Mouse (Mus musculus): ENCODE data around the gene Dnajc27.

Dnajc27 gene

DNA sequence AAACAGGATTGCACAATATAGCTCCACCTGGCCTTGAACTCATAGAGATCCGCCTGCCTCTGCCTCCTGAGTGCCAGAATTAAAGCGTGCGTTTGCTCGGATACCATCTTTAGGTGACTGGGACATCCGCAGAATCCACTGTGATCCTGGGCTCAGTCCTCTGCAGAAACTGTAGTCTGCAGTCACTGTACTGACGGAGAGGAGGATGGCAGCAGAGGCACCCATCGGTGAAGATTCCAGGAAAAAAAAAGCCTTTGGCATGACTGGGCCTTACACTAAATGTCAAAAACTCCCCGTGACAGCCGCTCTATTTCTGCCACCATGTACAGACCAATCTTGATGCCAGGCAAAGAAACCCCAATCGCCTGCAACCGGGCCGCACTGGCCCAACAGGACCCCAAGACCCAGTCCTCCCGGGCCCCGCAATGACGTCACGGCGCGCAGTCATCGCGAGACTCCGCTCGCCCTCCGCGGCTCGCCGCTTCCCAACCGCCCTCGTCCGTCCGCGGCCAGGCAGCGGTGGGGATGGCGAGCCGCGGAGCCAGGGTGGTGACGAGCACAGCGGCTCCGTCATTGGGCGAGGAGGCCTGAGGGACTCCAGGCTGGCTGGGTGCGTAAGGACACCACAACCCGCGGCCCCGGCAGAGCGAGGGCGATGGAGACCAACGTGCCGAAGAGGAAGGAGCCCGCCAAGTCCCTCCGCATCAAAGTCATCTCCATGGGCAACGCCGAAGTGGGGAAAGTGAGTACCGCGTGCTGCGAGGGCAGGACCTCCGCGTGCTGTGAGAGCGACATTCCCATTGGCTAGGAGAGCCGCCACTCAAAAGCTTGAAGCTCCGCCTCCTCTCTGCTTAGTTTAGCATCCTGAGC is at the start of gene Dnajc27:
Gene Dnajc27, plus strand, starts transcription at position 452 of the 870 bp plus-strand sequence.
- peak; percentile 94 for DNase-seq (ENCODE audit: low spot score)

DNA sequence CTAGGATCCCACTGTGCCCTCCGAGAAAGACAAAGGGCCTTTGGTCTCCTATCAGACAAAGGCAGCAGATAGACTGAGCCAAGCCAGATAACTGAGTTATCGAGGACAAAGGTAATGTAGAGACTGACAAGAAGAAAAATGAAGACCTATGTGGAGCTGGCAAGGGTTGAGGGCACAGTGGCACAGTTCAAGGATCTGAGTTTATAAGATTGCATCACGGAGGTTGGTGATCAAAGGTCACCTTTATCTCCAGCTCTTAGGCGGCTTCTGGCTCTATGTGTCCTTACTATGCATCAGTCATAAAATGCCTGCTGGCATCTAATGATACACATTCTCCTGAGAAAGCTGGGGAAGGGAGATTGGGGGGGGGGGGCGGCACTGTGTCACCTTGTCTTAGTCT is 46.2 kb upstream of the Dnajc27 start:
- DNase-seq (ENCODE audit: low spot score), result no peak

DNA sequence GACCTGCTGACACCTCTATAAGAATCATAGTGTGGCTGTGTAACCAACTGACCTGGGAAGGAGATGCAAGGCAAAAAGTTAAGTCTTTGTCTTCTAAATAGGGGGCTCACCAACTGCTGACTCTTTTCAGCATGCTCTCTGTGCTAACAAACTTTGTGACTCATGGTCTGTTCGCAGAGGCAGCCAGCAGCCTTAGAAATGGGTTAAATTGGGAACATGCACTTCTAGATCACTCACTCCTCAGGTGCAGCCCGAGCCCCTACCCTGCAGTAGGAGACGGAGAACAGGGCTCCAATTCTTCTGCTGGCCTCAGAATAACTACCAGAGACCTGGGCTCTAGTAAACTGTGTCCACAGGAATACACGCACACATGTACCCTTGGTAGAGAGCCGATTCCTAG is 44.9 kb upstream of the Dnajc27 start:
- DNase-seq (ENCODE audit: low spot score), result no peak

DNA sequence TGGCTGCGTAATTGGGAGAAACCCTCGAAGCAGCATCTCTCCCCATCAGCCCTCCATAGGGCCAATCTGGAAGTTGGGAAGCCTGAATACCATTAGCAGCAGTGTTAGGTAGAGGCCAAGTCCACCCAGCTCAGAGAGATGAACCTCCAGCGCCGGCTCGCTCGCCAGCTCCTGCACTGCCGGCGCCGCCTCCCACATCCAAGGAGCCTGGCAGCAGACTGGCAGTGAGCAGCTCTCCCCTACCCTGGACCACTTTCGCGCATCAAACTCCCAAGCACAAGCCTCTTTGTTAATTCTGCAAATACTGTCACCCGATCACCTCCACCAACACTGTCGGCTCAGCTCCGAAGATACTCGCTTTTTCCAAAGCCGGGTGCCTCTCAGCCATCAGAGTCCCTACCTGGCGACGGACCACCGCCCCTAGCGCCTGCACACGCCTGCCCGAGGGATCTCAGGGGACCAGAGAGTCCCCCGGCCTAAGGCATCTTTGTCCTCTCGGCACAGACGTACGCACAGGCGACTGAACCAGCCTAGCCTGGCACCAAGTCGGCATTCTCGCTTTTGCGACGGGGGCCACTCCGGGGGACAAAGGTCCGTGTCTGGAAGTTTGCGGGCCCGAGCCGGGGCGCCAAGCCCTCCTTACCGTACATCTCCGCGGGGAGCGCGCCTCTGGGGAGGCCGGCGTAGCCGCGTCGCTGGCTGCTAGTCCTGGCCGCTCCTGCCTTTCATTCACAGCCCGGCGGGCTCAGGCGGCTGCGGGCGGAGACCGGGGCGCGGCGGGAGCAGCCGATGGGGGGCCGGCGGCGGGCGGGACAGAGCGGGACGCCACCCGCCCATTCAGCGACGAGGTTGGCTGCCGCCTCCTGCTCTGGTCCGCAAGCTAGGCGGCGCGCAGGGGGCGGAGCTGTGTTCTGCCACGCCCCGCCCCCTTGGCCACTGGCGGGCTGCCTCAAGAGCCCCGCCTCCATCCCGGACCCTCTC is 44.0 kb upstream of the Dnajc27 start, which contains the start of gene Efr3b:
Gene Efr3b, minus strand, starts transcription at position 855 of the 981 bp plus-strand sequence.
- DNase-seq (ENCODE audit: low spot score), result peak; percentile 20

DNA sequence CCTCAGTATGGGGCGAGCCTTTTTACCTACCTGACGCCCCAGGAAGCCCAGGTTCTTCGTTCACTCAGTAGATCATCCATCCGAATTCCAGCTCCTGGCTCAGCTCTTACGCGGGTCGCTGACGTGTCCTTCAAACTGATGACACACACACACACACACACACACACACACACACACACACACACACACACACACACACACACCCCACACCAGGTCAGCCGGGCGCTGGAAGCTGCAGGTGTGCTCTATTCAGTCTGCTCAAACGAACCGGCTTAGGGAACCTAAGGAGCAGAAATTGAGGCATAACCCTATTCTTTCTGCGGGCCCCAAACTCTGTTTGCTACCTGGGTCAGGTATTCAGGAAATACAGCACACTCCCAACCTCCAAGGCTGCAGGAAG is 43.3 kb upstream of the Dnajc27 start:
- no peak for DNase-seq (ENCODE audit: low spot score)

DNA sequence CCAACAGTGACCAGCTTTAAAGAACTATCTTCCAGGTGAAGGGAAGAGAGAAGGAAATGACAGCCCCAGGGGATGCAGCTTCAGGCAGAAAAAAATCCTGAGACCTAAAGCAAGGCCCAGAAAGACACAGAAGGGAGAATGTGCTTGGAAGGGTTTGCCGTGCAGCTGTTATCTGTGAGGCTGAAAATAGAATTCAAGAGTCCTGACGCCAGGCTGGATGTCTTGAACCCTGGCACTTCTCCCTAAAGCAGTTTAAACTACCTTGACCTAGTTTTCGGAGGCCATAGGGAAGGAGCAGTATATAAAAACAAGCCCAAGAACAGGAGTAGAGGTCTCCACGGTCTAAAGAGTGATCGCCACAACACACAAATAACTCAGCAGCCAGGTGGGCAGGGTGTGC is 40.0 kb upstream of the Dnajc27 start:
- DNase-seq (ENCODE audit: low spot score), result no peak

DNA sequence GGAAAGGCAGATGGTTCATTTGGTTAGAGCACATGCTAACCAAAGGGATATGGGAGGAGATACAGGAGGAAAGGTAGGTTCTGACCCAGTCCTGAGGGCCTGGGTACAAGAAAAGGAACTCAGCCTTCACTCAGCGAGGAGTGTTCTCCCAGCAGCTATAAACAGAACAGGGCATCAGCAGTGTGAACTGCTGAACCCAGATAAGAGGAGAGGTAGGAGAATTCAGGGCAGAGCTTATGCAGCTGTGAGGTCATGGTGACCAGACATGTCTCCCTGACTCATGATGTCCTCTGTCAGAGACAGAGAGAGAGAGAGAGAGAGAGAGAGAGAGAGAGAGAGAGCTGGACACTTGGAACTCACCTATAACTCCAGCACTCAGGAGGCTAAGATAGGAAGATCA is 36.4 kb upstream of the Dnajc27 start:
- no peak for DNase-seq (ENCODE audit: low spot score)

DNA sequence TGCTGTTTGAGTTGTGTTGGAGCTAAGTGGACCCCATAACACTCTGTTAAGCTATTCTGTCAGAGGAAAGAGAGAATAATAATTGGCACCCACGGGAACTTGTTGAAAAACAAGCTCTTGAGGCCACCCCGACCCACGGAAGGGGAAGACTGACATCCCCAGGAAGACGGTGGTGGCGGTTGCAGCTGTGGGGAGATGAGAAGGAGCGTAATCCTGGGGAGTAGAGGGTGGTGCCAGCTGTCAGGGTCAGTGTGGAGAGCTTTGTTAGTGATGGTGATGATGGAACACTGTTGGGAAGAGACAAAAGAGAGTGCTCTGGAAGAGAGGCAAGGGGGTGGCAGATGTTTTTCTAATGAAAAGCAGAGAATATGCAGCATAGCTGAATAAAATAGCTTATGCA is 34.4 kb upstream of the Dnajc27 start:
- no peak for DNase-seq (ENCODE audit: low spot score)

DNA sequence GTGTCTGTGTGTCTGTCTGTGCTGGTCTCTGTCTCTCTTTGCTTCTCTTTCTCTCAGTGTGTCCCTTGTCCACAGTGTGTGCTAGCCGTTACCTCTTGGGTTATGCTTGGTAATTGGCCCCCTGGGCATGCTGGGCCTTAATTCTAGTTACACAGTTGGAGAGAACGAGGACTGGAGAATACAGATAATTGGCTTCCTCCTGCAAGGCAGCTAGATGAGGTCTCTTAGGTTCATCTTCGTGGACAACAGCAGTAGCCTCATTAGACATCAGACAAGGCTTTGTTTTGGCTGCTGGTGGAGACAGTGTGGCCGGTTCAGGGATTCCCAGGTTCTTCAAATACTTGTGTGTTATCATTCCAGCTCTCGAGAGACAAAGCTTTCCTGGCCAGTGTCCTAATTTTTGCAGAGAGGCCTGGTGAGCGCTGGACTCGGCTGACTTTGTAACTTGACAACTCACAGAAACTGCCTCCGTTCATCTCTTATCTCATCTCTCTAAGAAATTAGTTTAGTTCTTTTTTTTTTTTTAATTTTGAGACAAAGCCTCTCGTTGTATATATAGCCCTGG is 31.4 kb upstream of the Dnajc27 start:
- no peak for DNase-seq (ENCODE audit: low spot score)

DNA sequence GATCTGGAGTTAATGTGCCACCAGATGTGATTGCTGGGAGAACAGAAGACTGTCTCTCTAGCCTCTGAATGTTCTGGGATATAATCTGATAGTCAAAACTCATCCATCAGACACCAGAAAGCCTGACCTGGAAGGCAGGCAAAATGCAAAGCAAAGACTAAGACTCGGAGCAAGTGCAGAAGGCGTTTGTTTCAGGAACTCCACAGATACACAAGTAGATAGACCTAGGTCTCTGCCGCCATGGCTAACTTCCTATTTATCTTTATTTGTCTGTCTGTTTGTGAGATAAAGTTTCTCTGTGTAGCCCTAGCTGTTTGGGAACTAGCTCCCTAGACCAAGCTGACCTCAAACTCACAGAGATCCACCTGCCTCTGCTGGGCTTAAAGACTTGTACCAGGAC is 28.7 kb upstream of the Dnajc27 start:
- DNase-seq (ENCODE audit: low spot score), result no peak

DNA sequence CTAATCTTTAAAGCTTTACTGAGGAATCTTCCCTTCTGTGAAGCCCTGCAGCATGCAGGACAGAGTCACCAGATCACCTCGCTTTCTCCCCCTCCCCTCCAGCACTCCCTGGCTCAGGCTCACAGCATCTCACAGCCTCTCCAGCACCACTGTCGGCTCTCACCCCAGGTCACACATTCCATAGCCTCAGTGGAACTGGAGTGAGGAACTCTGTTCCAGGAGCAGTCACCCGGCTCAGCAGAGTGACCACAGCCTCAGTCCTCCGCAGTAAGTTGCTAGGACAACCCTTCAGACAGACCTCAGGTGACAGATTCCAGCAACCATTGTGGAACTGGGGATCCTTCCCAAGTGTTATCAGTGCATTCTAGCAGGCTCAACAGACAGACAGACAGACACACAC is 27.5 kb upstream of the Dnajc27 start:
- DNase-seq (ENCODE audit: low spot score), result no peak

DNA sequence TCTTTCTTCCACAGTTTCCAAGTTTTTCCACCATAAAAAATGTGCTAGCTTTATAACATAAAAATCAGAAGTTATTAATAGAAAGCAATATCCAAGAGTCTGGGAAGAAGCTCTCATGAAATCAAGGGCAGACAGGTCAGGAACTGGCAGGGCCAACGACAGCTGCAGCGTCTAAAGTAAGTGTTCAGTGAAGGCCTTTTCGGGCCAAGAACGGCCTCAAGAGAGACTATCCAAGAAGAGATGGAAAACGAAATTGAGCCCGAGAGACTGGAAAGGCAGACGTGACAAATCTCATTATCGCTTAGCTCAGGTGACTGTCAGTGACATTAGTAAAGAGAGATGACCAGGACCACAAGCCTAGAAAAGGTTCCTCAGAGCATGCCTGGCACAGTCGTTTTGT is 24.1 kb upstream of the Dnajc27 start:
- DNase-seq (ENCODE audit: low spot score), result no peak

DNA sequence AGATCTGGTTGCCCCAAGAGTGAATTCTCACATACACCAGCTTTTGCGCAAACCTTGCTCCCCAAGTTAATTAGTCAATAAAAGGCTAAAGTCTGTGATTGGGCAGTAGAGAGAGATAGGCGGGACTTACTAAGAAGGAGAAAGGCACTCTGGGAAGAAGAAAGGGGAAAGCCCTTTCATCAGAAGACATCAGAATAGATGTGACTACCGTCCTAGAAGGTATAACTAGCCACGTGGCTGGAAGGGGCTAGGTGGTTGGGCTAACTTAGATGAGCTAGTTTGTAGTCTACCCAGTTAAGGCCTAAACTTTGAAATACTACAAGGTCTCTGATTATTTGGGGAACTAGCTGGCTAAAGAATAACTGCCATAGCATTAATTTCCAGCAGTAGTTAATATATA is 22.7 kb upstream of the Dnajc27 start:
- no peak for DNase-seq (ENCODE audit: low spot score)

DNA sequence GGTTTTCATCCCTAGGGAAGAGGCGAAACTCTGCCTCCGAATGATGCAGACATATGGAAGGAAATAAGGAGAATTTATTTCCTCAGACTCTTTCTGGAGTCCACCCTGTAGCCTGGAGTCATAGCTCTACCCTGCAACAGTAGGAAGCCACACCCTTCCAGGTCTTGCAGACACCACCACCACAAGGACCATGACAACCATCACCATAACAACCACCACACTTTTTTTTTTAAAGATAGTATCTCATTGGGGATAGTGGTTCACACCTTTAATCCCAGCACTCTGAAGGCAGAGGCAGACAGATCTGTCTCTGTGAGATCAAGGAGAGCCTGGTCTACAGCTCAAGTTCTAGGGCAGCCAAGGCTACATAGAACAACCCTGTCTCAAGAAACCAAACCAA is 16.9 kb upstream of the Dnajc27 start:
- DNase-seq (ENCODE audit: low spot score), result no peak

DNA sequence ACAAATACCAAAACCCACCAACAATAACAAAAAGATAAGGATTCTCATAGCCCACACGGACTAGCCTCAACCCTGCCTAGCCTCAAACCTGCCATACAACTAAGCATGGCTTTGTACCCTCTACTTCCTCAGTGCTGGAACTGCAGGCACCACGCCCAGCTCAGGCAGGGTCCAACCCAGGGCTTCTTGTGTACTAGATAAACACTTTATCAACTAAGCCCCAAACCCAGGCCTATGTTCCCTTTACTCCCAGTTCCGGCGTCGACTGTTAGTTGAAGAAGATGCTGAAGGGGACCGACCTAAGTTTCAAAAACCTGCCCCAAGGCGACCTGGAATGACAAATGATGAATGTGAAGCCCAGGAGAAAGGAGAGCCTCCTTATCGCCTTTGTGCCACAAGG is 16.4 kb upstream of the Dnajc27 start:
- DNase-seq (ENCODE audit: low spot score), result no peak

DNA sequence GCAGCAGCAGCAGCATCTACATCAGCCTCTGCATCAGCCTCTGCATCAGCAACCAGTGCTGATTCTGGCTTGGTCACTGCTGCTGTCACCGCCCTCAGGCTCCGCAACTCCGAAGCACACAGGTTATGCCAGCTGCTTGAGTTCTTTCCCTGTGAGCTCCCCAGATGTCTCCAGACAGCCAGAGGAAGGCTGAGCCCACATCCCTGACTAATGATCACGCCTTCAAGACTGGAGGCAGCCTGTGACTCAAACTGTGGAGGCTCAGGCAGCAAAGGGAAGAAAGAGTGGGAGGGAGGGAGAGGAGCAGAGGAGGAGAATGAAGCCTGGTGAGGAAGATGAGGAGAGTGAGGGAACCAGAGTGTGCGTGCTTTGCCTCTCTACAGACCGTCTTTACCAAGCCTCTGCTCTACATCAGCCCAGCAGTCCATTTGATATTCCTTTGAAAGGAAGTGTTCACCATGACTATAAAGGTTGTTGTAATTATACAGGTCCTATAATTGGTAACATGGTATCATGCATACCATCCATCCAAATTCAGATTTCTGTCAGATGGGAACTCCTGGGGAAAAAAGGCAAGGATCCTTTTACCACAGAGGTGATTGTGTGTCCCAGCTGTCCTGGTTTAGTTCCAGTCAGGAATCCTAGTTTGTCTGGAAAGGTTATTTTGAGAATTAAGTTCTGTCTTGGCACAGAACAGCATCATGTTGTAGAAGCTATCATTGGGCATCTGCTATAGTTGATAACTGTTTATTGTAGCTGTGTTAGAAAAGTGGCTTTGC is 15.5 kb upstream of the Dnajc27 start:
- no peak for DNase-seq (ENCODE audit: low spot score)

DNA sequence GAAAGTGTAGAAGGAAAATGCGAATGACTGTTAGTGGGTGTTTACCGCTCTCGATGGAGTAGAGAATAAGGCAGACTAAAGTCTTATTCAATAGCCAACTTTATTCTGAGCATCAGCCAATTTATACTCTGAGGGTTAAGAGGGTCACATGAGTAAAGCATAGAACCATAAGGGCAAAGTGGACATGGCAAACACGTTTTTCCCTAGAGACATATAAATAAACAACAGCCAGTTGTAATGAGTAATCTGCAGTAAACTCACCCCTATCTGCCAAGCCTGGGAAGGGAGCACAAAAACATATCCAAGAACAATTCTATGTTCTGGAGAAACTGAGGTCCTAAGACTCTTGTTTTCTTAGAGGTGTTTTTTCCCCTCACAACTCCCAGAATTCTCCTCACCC is 13.8 kb upstream of the Dnajc27 start:
- DNase-seq (ENCODE audit: low spot score), result no peak

DNA sequence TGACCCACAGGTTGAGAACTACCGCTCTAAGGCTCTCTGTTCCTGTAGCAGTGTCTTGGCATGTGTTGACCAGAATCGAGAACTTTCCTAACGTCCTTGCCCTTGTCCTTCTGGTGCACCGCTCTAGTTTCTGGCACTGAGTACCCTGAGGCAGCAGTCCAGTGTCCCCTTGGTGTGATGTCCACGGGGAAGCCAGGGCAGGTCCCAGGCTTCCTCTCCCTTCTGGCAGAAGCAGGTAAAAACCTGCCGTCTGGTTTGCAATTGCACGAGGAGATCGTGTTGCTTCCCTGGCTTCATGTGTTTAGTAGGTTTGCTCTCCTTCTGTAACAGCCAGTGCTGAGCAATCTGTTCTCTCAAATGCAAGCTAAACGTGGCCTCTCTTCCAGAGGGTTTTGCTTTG is 10.7 kb upstream of the Dnajc27 start:
- DNase-seq (ENCODE audit: low spot score), result no peak

DNA sequence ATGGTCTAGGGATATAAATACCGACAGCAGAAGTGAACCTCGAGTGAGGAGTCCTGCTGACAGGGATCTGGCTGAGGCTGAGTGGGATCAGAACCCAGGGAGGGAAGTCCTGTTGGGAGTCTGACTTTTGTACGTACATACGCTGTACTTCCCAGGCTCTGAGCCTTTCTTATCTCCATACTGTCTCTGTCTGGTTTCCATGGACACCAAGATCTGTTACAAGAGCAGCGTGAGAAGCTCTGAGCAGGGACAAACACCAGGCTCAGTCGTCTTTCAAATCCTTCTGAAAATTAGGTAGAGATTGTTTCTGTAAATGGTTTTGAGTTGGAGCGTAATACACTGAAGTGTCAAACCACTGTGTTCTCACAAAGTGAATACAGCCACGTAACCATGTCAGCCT is 7.0 kb upstream of the Dnajc27 start:
- DNase-seq (ENCODE audit: low spot score), result no peak

DNA sequence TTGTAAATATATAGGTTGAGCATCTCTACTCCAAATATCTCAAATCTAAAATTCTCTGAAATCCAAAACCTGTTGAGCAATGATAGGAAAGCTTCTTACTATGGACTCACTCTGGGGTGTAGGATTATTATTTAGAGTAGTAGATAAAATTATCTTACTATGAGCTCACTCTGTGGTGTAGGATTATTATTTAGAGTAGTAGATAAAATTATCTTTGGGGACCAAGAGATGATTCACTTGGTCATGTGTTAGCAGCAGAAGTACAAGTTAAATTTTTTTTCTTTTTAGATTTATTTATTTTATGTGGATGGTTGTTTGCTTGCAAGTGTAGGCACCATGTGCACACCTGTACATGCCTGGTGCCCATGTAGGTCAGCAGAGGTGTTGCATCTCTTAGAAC is 6.0 kb upstream of the Dnajc27 start:
- no peak for DNase-seq (ENCODE audit: low spot score)

DNA sequence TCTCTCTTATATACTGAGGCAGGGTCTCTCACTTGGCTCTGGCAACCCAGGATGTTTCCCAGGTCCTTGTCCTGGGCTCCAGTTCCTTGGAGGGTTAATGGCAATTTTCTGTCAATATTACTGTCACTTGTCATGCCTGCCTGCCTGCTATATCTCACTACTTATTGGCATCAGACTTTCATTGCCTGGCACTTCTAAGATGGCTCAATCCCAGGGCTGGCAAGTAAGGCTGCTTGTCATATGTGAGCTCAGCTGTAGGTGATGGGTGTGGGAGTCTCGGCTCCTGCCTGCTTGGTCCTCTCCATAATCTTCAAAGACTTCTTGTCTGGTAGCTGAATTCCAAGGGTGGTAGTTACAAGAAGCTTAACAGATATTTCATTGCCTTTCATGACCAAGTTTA is 4.3 kb upstream of the Dnajc27 start:
- no peak for DNase-seq (ENCODE audit: low spot score)

DNA sequence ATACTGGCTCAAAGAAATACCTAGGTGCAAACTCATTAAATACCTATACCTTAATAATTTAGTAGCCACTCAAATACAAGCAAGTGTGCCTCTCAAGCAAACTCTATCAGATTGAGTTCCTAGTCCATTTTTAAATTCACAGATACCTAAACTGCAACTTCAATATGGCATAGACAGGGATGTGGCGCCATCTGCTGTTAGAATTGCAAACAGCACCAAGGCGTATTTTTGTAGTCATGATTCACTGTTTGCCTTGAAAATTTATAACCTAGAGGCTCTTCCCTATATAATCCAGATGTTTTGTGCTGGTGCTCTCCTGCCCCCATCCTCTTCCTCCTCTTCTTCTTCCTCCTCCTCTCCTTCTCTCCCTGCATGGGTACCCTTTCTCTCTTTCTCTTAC is 2.1 kb upstream of the Dnajc27 start:
- DNase-seq (ENCODE audit: low spot score), result peak; percentile 70

All from c-Kit-positive CD71-positive TER-119-positive erythroid progenitor cells, embryonic 14.5 days (primary cell).